Mouse (Mus musculus): ENCODE measurements around the gene Rhbdf2. TPM values are rescaled to one million over a fixed set of nuclear protein-coding genes. Genes with fewer than 3 reads are reported as not detected.

Gene Rhbdf2
- polyA plus RNA-seq, 1 experiment from 2014 or later: 7.7 TPM

DNA sequence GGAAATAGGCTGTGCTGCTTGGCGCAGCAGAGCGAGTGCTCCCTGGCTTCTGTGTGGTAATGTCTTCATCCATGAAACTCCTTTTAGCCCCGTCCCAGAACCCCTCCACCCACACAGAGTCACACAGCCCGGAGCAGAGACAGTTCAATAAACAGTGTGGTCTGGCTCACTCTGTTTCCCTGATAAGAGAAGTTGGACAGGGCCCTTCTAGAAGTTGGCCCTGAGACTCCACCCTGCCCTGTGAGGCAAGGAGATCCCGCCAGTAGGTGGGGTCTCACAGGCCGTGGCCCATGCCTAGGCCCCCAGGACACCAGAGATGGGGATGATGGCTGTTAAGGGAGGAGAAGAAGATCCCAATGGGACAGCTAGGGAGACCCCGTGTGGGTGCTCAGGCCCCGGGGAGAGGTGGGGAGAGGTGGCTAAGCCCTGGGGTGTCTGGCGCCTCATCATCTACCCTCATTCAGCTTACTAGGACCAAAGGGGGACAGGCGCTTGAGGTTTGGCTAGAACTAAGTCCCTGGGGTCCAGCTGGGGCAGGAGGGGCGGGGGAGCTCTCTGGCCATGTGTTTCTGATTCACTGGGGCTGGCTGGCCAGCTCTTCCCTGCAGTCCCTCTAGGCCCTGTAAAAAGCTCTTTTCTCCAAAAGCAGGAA, 20.6 kb upstream of the Rhbdf2 start:
- H3K27me3 ChIP-seq (ENCODE audit: control insufficient read depth, insufficient read depth, low read depth, low read length): peaks cover 16% of the 10 kb centered on the region
- H3K9me3 ChIP-seq (replicated peaks; ENCODE audit: control insufficient read depth, low read length): no peaks in the 10 kb centered on the region
- H3K4me1 ChIP-seq (ENCODE audit: control insufficient read depth, low read depth, low read length): peaks cover 14% of the 10 kb centered on the region
- peak overlapping the region; percentile 40; the same call in 1 of the 2 replicates for H3K9ac ChIP-seq (ENCODE audit: low read depth, low read length)
- no peaks in the 10 kb centered on the region for H3K36me3 ChIP-seq (ENCODE audit: control insufficient read depth, insufficient read depth)
- peak; percentile 73 for ATAC-seq (ENCODE audit: low read depth)
- 33% methylated on average over 11 of the region's 11 CpGs for WGBS (ENCODE audit: insufficient replicate concordance)
- H3K27ac ChIP-seq (ENCODE audit: low read length): peak overlapping the region; percentile 22; the same call in 1 of the 2 replicates
- no peak overlapping the region for H3K4me2 ChIP-seq (ENCODE audit: low read depth, low read length)
- no peak overlapping the region for H3K4me3 ChIP-seq (ENCODE audit: low read depth, low read length)

DNA sequence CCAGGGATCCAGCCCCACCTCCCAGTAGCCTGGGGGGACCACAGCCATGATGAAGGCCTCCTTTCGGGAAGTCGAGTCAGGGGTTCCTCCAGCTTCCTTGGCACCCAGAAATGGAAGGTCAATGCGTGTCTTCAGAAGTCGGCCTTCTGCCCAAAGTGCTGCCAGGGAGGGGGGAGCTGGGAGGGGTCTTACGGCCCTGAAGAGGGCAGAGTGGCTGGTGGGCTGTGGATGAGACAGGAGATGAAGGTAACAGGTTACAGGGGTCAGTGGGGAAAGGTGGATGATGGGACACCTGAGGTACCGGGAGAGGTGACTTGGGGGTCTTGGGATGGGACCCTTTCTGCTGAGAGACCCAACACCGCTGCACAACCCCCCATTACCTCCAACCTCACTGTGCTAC, 20.0 kb upstream of the Rhbdf2 start:
- no peak overlapping the region for H3K4me3 ChIP-seq (ENCODE audit: low read depth, low read length)
- ATAC-seq (ENCODE audit: low read depth): no peak
- no peak overlapping the region for H3K27ac ChIP-seq (ENCODE audit: low read length)
- H3K9ac ChIP-seq (ENCODE audit: low read depth, low read length): no peak overlapping the region
- peaks cover 9% of the 10 kb centered on the region; the same call in 1 of the 2 replicates for H3K27me3 ChIP-seq (ENCODE audit: control insufficient read depth, insufficient read depth, low read depth, low read length)
- H3K4me1 ChIP-seq (ENCODE audit: control insufficient read depth, low read depth, low read length): peaks cover 14% of the 10 kb centered on the region
- no peak overlapping the region for H3K4me2 ChIP-seq (ENCODE audit: low read depth, low read length)
- H3K36me3 ChIP-seq (ENCODE audit: control insufficient read depth, insufficient read depth): no peaks in the 10 kb centered on the region
- no peaks in the 10 kb centered on the region for H3K9me3 ChIP-seq (replicated peaks; ENCODE audit: control insufficient read depth, low read length)
- 68% methylated on average over 7 of the region's 7 CpGs for WGBS (ENCODE audit: insufficient replicate concordance)

DNA sequence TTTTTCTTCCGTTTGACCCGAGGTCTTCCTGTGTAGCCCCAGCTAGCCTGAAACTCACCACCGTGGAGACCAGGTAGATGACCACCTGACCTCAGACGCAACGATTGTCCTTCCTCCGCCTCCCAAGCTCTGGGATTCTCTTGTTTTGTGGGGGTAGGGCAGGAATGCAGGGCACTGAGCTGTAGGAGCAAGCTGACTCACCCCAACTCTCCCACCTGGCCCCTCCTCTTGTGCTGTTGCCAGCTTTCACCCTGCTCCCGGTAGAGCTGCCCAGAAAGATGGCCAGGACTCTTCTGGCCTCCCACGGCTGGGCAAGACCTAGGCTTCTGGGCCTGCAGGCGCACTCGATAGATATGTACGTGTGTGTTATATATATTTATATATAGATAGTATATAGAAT, 19.3 kb upstream of the Rhbdf2 start:
- Histone ChIP-seq H3K36me3 (ENCODE audit: control insufficient read depth, insufficient read depth) (no peaks in the 10 kb centered on the region), H3K27ac (ENCODE audit: low read length) (no peak overlapping the region), H3K4me2 (ENCODE audit: low read depth, low read length) (no peak overlapping the region), H3K4me3 (ENCODE audit: low read depth, low read length) (no peak overlapping the region), H3K9ac (ENCODE audit: low read depth, low read length) (no peak overlapping the region), H3K9me3 (replicated peaks; ENCODE audit: control insufficient read depth, low read length) (no peaks in the 10 kb centered on the region), H3K27me3 (ENCODE audit: control insufficient read depth, insufficient read depth, low read depth, low read length) (peaks cover 4% of the 10 kb centered on the region; the same call in 1 of the 2 replicates), H3K4me1 (ENCODE audit: control insufficient read depth, low read depth, low read length) (peaks cover 14% of the 10 kb centered on the region)
- 66% methylated on average over 11 of the region's 11 CpGs for WGBS (ENCODE audit: insufficient replicate concordance)
- ATAC-seq (ENCODE audit: low read depth): no peak

DNA sequence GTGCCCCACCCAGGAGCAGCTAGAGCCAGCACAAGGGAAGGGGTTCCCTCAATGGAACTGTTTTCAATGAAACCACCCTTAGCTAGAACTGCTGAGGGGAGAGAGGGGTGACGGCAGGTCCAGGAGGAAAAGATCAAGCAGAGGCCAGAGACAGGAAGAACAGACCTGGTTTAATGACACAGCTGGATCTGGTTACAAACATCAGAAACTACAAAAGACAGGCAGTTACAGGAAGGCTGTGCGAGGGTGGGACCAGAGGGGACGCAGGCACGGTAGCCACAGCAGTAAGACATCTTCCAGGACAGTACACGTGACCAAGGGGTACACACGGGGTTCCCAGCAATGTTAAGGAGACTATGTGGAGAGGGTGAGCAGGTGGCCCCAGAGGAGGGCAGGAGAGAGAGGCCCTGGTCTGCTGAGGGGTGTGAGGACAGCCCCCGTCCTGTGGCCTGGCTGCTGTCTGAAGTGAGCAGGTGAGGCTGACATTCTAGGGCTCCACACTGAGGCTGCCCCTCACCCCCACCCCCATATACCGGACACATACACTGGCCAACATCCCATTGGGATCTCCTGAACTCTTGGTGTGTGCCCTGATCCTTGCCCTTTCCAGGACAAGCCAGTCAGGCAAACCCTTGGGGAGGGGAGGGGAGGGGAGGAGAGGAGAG, 18.8 kb upstream of the Rhbdf2 start:
- peaks cover 4% of the 10 kb centered on the region; the same call in 1 of the 2 replicates for H3K27me3 ChIP-seq (ENCODE audit: control insufficient read depth, insufficient read depth, low read depth, low read length)
- H3K9me3 ChIP-seq (replicated peaks; ENCODE audit: control insufficient read depth, low read length): no peaks in the 10 kb centered on the region
- peaks cover 14% of the 10 kb centered on the region for H3K4me1 ChIP-seq (ENCODE audit: control insufficient read depth, low read depth, low read length)
- no peak overlapping the region for H3K4me3 ChIP-seq (ENCODE audit: low read depth, low read length)
- no peak overlapping the region for H3K27ac ChIP-seq (ENCODE audit: low read length)
- H3K4me2 ChIP-seq (ENCODE audit: low read depth, low read length): no peak overlapping the region
- no peak overlapping the region for H3K9ac ChIP-seq (ENCODE audit: low read depth, low read length)
- no peaks in the 10 kb centered on the region for H3K36me3 ChIP-seq (ENCODE audit: control insufficient read depth, insufficient read depth)
- ATAC-seq (ENCODE audit: low read depth): no peak
- 63% methylated on average over 8 of the region's 8 CpGs for WGBS (ENCODE audit: insufficient replicate concordance)

DNA sequence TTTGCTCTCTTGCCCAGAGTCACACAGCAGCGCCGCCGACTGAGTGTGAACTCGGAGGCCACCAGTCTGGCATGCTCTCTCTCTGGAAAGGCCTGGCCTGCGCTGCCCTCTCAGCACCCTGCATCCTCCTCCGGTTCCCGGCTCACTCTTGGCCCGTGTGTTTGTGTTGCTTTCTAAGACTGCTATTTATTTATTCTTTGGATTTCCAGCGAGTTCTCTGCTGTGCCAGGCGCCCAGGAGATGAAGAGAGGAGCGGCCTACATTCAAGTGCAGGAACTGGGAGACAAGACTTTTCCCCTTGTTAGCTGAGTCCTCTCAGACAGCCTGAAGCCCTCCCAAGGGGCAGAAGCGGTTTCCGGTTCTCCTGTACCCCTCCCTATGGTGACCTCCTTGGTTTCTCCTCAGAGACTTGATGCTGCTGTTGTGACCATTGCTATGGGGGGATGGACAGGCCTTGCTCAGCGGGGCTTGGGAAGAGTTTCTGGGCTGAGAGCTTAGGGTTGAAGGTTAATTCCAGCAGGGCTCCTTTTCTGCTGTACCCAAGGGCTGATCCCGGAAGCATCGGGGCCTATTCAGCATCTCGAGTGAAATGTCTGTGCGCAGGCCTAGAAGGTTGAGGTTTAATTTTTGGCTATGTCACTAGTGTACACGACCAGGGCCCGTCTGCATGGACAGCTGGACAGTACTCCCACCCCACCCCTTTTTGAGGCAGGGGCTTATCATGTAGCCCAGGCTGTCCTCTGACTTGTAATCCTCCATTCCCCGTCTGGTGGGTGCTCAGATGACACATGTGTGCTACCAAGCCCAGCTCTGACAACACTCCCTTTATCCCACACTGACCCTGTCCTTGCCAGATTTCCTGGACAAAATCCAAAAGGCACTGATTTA, 17.6 kb upstream of the Rhbdf2 start:
- H3K9ac ChIP-seq (ENCODE audit: low read depth, low read length): no peak overlapping the region
- H3K4me3 ChIP-seq (ENCODE audit: low read depth, low read length): no peak overlapping the region
- no peaks in the 10 kb centered on the region for H3K9me3 ChIP-seq (replicated peaks; ENCODE audit: control insufficient read depth, low read length)
- H3K36me3 ChIP-seq (ENCODE audit: control insufficient read depth, insufficient read depth): no peaks in the 10 kb centered on the region
- H3K27me3 ChIP-seq (ENCODE audit: control insufficient read depth, insufficient read depth, low read depth, low read length): peaks cover 4% of the 10 kb centered on the region; the same call in 1 of the 2 replicates
- no peak for ATAC-seq (ENCODE audit: low read depth)
- H3K27ac ChIP-seq (ENCODE audit: low read length): no peak overlapping the region
- 59% methylated on average over 21 of the region's 21 CpGs for WGBS (ENCODE audit: insufficient replicate concordance)
- peaks cover 14% of the 10 kb centered on the region for H3K4me1 ChIP-seq (ENCODE audit: control insufficient read depth, low read depth, low read length)
- no peak overlapping the region for H3K4me2 ChIP-seq (ENCODE audit: low read depth, low read length)

DNA sequence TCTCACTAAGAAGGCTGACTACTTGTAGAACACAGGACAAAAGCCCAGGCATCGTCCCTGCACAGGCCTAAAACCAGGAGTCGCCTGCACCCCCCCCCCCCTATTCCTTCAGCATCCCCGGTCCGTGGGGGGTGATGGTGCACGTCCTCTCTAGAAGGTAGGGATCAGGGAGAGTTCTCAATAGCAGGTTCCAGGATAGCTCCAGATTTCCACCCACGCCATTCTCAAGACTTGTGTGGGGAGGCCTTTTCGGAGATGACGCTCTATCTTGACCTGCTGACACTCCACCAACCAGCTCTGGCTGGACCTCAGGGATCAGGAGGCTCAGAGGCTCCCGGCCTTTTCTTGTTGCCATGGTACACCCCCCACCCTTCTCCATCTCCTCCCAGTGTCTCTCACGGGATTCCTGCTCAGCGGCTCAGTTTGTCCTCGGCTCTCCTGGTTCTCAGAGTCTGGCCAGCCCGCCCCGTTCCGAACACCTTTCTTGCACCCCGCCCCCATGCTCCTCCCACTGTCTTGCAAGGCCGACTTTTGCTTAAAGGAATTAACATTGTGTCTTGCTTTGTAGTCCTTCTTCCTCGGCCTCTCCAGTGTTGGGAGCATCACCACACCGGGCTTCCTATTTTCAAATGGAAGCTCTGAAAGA, 16.9 kb upstream of the Rhbdf2 start:
- Histone ChIP-seq H3K27me3 (ENCODE audit: control insufficient read depth, insufficient read depth, low read depth, low read length) (peaks cover 4% of the 10 kb centered on the region; the same call in 1 of the 2 replicates), H3K9ac (ENCODE audit: low read depth, low read length) (no peak overlapping the region), H3K4me1 (ENCODE audit: control insufficient read depth, low read depth, low read length) (peaks cover 14% of the 10 kb centered on the region), H3K27ac (ENCODE audit: low read length) (no peak overlapping the region), H3K9me3 (replicated peaks; ENCODE audit: control insufficient read depth, low read length) (no peaks in the 10 kb centered on the region), H3K4me2 (ENCODE audit: low read depth, low read length) (no peak overlapping the region), H3K4me3 (ENCODE audit: low read depth, low read length) (no peak overlapping the region), H3K36me3 (ENCODE audit: control insufficient read depth, insufficient read depth) (no peaks in the 10 kb centered on the region)
- no peak for ATAC-seq (ENCODE audit: low read depth)
- WGBS (ENCODE audit: insufficient replicate concordance): 21% methylated on average over 19 of the region's 19 CpGs

DNA sequence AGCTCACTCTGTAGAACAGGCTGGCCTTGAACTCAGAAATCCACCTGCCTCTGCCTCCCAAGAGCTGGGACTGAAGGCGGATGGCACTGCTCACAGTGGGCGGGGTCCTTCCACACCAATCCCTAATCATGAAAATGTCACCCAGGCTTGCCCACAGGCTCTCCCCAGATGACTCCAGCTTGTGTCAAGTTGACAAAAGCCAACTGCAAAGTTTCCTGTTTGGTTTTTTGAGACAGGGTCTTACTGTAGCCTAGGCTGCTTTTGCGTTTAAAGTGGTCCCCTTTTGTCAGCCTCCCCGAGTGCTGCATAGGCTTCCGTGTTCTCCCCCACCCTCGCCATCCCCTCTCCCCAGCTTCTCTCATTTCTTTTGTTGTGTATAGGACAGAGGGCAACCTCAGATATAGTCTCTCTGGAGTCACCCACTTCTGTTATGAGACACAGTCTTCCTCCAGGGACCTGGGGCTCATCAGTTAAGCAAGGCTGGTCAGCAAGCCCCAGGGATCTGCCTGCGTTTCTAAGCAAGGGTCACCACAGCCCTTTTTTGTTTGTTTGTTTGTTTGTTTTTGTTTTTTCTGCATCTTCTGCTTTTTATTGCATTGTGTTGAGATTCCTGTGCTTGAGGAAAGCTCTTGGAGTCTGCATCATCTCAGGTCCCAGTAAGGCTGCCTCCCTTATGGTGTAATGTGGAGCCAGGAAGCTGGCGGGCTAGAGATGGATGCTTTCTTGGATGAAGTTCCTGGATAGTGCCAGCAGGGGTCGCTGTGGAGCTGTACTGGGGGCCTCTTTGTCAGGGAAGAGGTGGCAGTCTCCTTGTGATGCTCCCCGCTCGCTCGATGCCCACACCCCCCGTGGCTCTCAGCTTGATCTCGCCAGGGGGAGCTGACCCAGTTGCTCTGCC, 16.1 kb upstream of the Rhbdf2 start:
- Histone ChIP-seq H3K4me3 (ENCODE audit: low read depth, low read length) (no peak overlapping the region), H3K9ac (ENCODE audit: low read depth, low read length) (no peak overlapping the region), H3K4me2 (ENCODE audit: low read depth, low read length) (no peak overlapping the region), H3K4me1 (ENCODE audit: control insufficient read depth, low read depth, low read length) (peaks cover 14% of the 10 kb centered on the region), H3K36me3 (ENCODE audit: control insufficient read depth, insufficient read depth) (no peaks in the 10 kb centered on the region), H3K9me3 (replicated peaks; ENCODE audit: control insufficient read depth, low read length) (no peaks in the 10 kb centered on the region), H3K27me3 (ENCODE audit: control insufficient read depth, insufficient read depth, low read depth, low read length) (peaks cover 4% of the 10 kb centered on the region; the same call in 1 of the 2 replicates), H3K27ac (ENCODE audit: low read length) (no peak overlapping the region)
- 29% methylated on average over 14 of the region's 14 CpGs for WGBS (ENCODE audit: insufficient replicate concordance)
- ATAC-seq (ENCODE audit: low read depth): no peak

DNA sequence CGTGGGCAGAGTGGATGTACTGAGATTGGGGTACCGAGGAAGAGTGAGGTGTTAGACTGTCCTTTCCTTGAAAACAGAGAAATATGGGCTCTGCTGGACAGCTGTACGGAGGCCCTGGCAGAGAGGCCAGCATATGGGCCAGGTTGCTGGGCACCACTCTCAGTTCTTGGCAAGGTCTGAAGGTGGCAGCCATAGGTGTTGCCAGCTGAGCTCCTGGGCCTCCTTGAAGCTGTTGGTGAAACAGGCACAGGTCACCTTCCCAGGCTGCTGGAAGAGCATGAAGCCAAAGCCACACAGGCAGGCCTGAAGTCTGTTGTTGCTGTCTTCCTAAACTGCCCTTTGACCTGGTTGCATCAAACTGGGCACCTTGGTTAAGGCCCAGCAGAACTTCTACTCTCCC, 14.9 kb upstream of the Rhbdf2 start:
- no peaks in the 10 kb centered on the region for H3K9me3 ChIP-seq (replicated peaks; ENCODE audit: control insufficient read depth, low read length)
- ATAC-seq (ENCODE audit: low read depth): no peak
- 53% methylated on average over 3 of the region's 3 CpGs for WGBS (ENCODE audit: insufficient replicate concordance)
- peaks cover 4% of the 10 kb centered on the region; the same call in 1 of the 2 replicates for H3K27me3 ChIP-seq (ENCODE audit: control insufficient read depth, insufficient read depth, low read depth, low read length)
- no peak overlapping the region for H3K4me3 ChIP-seq (ENCODE audit: low read depth, low read length)
- H3K4me1 ChIP-seq (ENCODE audit: control insufficient read depth, low read depth, low read length): peaks cover 3% of the 10 kb centered on the region
- H3K36me3 ChIP-seq (ENCODE audit: control insufficient read depth, insufficient read depth): no peaks in the 10 kb centered on the region
- no peak overlapping the region for H3K27ac ChIP-seq (ENCODE audit: low read length)
- H3K4me2 ChIP-seq (ENCODE audit: low read depth, low read length): no peak overlapping the region
- no peak overlapping the region for H3K9ac ChIP-seq (ENCODE audit: low read depth, low read length)

All from liver, embryonic 16.5 days (tissue).